Mouse (Mus musculus) kidney, postnatal 14 days (tissue): ENCODE measurements at regions not wholly inside any gene's neighbourhood (a gene's known extent, or its start where the extent isn't known, plus 50 kb on each side); places are given as distances from the start of the nearest gene placed in this dataset.

Experiments used
- DNase-seq: peaks from one replicate; pipeline ENCODE4 v3.0.0; 2022; ENCODE audit warnings: mixed read lengths

- DNase-seq: no peak
Measured at GRCm38 (mm10) chr16:46331336-46331735, 167.0 kb downstream of the Nectin3 start.

DNA sequence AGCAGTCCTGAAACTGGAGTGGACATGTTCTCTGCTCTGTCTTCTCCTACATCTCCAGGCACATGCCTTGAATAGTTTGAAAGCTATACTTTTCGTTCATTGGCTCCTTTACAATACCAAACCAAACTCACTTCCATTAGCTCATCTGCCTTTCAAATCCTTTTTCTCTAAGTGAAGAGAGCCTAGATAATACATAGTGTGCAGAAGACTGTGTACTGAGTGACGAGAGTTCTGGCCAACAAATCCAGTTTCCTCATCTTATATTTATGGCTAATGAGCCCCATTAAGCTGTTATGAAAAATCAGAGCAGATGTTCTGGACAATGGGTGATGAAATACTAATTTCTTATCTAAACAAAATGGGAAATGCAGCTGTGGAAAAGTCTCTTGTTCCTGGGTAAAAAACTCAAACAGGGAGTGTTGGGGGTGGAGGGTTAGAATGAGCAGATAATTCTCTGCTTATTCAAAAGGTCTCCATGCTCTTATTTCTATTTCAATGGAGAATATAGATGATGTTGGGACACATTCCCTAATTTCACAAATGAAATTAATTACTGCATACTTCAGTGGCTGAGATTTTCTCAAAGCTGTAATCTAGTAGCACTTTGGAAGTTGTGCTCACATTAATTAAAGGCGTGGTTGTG lies 144.3 kb upstream of the Gm4737 start:
- no peak for DNase-seq

DNA sequence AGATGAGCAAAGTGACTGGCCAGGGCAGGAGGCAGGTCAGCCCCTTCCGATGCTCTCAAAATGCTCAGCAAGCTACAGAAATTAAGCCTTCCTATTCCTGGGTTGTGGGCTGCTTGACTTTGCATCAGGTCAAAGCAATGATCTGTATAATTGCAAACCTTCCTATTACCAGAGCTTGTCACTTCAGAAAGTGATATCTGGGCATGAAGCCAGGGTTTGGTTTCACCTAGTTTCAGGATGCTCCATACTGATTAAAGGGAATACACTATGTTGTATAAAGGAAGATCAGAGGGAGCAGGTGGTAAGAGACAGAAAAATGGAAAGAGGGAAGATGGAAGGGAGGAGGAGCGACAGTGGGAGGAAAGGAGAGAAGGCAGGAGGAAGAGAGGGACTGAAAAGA lies 142.3 kb upstream of the Gm4737 start:
- no peak for DNase-seq

- DNase-seq: no peak
Measured at GRCm38 (mm10) chr16:46296412-46296811, 141.5 kb upstream of the Gm4737 start.

GRCm38 (mm10) chr16:46293831-46294230 lies 139.0 kb upstream of the Gm4737 start:
- DNase-seq: no peak

GRCm38 (mm10) chr16:46291067-46291833 lies 136.4 kb upstream of the Gm4737 start:
- DNase-seq: no peak

- peak; percentile 17 for DNase-seq
Measured at GRCm38 (mm10) chr16:46290199-46290598, 135.3 kb upstream of the Gm4737 start.

GRCm38 (mm10) chr16:46267533-46267932 lies 112.7 kb upstream of the Gm4737 start:
- no peak for DNase-seq

- DNase-seq: no peak
Measured at GRCm38 (mm10) chr16:46251639-46252038, 96.8 kb upstream of the Gm4737 start.

GRCm38 (mm10) chr16:46250943-46251342 lies 96.1 kb upstream of the Gm4737 start:
- DNase-seq: no peak

- no peak for DNase-seq
Measured at GRCm38 (mm10) chr16:46245598-46245997, 90.7 kb upstream of the Gm4737 start.

DNA sequence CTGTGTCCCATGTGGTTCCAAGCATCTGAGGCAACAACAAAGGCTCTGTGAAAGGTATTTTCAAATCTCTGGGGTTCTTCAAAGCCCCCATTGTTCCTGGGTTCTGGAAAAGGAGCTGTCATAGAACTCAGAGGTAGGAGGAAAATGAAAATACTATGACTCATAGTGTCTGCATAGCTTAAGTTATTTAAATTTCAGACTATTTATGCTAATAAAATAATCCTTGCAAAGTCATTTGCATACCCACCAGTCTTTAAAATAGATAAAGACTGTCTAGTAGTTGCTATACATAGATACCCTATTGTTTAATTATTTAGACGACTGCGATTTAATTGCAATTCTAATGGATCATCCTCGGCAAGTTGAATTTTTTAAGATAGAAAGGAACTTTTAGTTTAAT lies 73.9 kb upstream of the Gm4737 start:
- DNase-seq: no peak

DNA sequence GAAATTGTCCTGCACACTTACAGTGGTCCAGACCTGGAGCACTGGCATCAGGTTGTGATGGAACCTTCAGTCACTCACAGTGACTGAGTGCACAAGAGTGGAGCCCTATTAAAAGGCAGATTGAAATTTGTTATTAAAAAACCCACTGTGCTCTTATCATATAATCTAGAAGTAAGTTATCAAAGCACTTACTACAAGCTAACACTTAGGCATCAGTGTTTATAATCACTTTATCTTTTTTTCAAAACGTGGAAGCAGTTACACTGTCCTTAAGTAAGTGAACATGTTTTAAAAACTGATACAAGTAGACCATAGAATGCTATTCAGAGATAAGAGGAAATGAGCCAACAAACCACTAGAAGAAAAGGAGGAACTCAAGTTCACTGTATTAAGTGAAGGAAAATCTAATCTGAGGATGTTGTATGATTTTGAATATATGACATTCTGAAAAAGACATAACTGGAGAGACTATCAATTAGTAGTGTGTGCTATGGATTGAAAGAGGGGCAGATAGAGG lies 68.3 kb upstream of the Gm4737 start:
- no peak for DNase-seq

DNA sequence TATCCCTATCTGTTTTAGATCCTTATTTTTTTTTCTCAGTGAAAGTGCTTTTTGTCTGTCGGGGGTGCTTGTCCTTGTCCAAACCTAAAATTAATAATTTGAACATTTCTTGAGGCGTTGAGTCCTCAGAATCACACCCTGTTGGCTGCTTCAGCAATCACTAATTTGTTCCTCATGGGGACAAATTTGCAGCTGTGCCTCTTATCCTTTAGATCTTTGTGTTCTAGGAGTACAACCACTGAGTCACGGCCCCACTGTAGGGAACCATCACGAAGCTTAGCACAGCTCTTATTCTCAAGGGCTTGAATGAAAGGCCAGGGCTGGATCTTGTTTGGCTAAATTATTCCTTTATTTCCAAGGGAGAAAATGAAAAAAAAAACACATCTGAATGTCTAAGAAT lies 57.6 kb upstream of the Gm4737 start:
- no peak for DNase-seq

- no peak for DNase-seq
Measured at GRCm38 (mm10) chr16:46211914-46212313, 57.0 kb upstream of the Gm4737 start.

DNA sequence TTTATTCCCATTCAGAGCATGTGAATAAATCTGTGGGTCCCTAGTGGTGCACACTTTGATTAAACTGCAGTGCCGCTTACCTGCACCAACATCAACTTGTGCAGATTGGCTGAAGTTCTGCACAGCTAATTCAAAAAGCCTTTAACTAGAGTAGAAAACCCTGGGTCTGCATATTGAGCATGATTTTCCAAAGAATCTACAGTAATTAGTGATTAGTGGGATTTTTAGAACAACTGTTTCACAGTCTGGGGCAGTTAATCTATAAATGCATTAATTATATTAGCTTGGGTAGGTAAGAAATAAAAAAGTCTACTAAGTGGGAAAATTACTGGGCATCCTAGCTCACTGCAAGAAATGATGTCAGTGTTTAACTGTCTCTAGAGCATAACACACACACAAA lies 50.2 kb upstream of the Gm4737 start:
- DNase-seq: no peak
